Mouse (Mus musculus) gonadal fat pad, adult 2 months (tissue): Measurements from ENCODE around the gene Ttf2. TPM values are rescaled to one million over a fixed set of nuclear protein-coding genes. Genes with fewer than 3 reads are reported as not detected.

Source experiments
- DNase-seq: peaks from one replicate; pipeline ENCODE4 v3.0.0-alpha.2; 2012; ENCODE audit warnings: low read depth
- polyA plus RNA-seq: library from polyadenylated mRNA; depleted of rRNA; stranded (reverse); fragments of >200 nt; gene quantifications from 2 replicates; pipeline ENCODE4 v1.2.3, GENCODE M21; 2012; rRNA removed

Ttf2 gene
- polyA plus RNA-seq, 1 experiment: 3.8 TPM

DNA sequence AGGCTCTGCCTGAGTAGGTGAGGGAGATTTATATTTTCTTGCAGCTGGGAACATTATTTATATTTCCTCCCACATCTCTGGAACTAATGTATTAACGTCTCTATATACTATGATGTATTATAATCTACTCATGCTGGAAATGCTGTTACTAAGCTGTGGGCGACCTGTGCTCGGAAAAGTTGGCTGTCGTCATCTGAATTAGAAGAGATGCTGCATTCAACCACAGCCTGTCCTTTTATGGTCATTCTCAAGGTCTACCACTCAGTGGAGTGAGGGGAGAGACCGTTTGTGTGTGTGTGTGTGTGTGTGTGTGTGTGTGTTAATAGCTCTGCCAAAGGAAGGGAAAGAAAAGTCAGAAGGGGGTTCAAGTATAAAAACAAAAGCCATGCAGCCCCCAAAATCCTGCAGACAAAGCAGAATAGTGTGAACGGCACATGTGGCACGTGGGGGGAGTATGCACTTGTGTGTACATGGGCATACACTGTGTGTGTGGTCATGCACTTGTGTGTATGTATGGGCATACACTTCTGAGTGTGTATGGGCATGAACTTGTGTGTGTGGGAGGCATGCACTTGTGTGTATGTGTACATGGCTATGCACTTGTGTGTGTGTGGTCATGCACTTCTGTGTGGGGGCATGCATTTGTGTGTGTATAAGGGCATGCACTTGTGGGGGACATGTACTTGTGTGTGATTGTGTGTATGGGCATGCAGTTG, 57.8 kb downstream of the Ttf2 start:
- no peak for DNase-seq

DNA sequence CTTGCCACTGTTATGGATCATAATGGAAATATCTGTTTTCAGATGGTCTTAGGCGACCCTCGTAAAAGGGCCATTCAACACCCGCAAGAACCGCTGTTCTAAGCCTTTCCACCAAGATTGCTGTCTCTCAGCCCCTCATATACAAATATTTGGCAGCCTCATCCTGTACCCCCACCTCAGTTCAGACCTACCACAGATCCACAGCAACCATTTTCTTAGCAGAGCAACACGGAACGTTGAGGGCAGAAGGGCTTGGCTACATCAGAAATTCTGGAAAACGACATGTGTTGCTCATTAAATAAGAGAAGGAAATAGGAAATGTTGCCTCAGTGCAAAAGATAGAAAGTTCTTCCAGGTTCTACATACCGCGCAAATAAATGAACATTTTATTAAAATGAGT, 58.4 kb downstream of the Ttf2 start:
- no peak for DNase-seq

DNA sequence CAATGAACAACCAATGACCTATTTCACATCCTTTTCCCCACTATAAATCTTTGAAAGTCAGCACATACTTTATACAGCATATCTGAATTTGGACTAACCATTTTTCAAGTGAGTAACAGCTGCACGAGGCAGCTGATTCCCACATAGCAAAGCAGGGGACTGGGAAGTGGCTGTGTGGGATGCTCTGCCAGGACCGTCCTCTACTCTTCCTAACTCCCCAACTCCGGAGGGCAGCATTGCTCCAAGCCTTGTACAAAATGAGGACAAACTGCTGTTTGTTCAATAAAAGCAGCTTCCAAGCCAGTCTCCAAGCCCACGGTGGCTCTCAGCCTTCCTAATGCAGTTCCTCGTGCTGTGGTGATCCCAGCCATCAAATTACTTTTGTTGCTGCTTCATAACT, 58.8 kb downstream of the Ttf2 start:
- DNase-seq: no peak

DNA sequence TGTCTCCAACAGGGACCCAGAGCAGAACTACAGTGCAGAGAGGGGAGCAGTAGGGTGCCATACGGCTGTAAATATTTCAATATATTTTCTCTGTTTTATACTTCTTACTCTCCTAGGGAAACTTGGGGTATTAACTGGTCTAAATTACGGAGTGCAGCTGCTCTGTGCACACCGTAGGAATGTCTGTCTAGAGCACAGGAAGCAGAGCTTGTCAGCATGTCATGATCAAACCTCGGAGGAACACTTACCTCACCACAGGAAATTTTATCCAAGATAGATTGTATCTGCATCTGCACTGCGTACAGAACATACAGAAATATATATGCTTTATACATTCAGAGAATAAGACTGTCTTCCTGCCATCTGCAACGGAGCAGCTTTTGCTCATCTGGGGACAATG, 60.9 kb downstream of the Ttf2 start:
- DNase-seq: no peak

DNA sequence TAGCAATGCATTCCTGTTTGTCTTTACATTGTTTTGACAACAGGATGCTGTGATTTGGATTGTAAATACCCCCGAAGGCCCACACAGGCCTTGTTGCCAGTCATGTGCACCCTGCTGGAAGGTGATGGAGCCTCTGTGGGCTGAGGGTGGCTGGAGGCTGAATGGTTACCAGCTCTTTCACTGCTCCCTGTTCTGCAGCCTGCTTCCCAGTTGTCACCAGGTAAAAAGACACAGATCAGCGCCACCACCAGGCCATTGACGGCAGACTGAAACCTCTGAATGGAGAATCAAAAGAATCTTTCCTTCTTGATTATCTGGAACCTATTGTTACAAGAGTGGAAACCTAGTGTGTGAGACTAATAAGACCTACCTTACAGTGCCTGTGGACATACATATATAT, 62.5 kb downstream of the Ttf2 start:
- no peak for DNase-seq

DNA sequence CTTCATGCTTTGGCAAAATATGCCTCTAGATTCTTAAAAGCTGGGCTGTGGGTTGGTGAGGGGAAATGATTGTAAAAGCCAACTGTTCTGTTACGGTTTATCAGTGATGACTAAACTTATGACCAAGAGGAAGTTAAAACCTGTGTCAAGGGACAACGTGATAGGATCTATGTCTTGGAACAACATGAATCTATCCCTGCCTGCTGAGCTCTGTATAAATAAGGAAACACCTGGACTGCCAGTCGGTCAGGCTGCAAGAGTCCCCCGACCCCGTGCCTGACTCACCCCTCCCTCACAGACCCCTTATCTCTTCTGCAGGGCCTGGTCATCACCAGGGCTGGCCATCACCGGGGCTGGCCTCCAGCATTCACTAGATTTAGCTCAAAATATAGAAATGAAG, 63.3 kb downstream of the Ttf2 start:
- DNase-seq: no peak

DNA sequence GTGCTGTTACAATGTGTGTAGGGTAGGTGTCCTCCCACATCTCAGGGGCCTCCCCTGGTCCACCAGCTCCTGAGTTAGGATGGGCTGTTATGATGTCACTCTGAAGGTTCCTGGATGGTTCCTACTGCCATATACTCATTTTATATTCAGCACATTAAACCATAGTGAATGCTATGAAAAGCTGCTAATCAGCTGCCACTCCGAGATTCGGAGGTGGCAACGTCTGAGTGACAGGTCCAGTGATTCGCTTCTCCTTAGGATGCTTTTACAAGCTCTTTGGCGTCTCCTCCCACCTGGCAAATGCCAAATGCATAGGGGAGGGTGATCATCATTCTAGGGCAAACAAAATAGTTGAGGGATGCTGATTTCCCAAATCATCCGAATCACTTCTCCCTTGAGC, 74.0 kb downstream of the Ttf2 start:
- no peak for DNase-seq

DNA sequence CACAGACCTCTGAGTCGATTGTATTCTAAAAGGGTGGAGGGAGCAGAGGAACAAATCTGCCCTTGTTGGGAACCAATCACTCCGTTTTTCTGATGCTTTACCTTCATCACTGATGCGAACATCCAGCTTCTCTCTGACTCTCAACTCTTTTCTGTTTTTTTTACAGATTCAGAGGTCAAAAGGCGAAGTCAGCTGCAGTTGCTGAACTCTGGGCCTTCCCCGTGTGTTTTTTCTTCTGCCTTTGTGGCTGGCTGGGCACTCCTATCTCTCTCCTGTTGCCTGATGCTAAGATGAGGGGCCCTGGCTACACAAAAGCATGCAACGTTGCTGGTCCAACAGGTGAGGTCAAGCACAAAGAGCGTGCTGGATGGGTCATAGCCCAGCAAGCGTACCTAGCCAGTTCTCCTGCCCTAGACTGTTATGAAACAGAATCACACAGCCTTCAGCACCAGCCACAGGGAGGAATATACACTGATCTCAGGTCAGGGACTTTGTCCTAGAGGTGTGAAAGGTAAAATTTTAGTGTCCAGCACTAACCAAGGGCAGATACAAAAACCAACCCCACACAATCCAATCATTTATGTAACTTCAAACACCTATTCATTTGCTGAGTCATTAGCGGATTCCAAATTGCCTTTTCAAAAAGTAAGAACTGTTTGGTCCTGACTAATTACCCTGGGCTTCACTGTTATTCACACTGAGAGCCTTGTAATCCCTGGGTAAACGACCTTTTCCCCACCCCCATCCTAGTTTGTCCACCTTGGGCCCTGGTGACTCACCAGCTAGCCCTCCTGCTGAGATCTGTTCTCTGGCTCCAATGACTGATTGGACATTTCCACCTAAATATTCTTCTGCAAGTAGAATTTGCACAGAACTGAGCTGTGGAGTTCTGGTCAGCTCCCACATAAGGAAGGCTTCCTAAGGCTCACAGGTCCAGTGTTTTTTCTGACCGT, 76.8 kb downstream of the Ttf2 start:
- no peak for DNase-seq

DNA sequence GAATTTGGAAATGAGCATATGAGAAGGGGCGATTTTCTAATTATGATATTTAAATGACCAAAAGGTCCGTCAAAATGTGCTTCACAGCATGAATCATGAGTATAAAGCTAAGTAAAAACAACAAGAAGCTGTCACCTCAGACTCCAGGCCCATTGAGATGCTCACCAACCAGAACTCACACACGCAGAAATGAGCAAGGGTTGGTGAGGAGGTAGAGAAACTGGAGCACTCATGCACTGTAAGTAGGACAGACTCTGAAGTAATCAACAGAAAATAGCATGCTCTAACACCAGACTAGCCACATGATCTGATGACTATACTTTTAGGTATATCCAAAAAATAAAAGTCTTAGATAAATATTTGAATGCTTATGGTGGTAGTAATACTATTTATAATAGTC, 79.1 kb downstream of the Ttf2 start:
- no peak for DNase-seq

DNA sequence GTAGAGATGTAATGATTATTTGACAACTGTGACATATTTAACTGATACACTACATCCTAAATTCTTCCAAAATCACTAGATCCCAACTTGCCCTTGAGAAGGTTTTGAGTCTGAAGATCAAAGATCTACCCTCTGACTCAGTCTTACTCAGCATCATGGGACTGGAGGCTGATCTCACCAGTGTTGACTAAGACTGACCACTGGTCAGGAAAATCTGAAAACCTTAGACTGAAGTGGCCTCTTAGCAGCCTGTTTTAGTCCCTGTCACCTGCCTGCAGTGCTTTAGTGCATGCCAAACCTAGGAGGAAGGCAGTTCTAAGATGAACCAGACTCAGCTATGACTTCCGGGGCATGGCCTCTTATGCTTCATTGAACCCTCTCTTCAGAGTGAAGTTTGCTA, 80.2 kb downstream of the Ttf2 start:
- DNase-seq: no peak

Other genes starting within 250 kb of the Ttf2 start
- gene Vtcn1, start 144.2 kb downstream of the Ttf2 start, polyA plus RNA-seq: 1.1 and 1.2 TPM in 2 replicates
- 4.4 and 4.8 TPM in 2 replicates for gene Trim45, start 47.5 kb downstream of the Ttf2 start, polyA plus RNA-seq
- 0.08 and 0.16 TPM in 2 replicates for gene Cd101, start 59.9 kb upstream of the Ttf2 start, polyA plus RNA-seq
- 16.0 and 20.9 TPM in 2 replicates for gene Ptgfrn, start 140.6 kb upstream of the Ttf2 start, polyA plus RNA-seq